Mouse (Mus musculus): ENCODE measurements around the gene Afg1l. TPM values are rescaled to one million over a fixed set of nuclear protein-coding genes. Genes with fewer than 3 reads are reported as not detected.

Gene Afg1l
- polyA plus RNA-seq, 1 experiment from 2014 or later: 8.1 TPM

DNA sequence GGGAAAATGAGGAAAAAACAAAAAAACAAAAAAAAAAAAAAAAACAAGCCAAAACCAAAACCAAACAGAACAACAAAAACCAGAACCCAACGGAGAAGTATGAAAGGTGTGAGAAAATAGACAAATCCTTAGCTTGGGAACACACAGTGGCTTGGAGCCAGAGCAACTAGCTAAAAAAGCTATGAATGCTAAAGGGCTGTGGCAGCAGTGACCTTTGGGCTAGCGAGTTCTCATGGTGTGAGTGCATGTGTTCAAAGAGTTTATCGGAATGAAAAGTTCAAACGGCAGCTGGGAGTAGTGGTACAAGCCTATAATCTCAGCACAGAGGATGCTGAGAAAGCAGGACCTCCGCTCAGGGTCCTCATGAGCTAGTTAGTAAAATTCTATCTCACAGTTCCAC is 214.2 kb downstream of the Afg1l start:
- Histone ChIP-seq H3K27ac (ENCODE audit: low read depth, low read length) (no peak overlapping the region), H3K27me3 (ENCODE audit: control insufficient read depth, insufficient read depth, low read length) (no peaks in the 10 kb centered on the region), H3K9me3 (ENCODE audit: control insufficient read depth, low read length) (no peaks in the 10 kb centered on the region), H3K4me3 (ENCODE audit: low read length) (no peak overlapping the region), H3K4me1 (ENCODE audit: control insufficient read depth, insufficient read depth, low read length) (peaks cover 2% of the 10 kb centered on the region; the same call in 1 of the 2 replicates), H3K9ac (ENCODE audit: low read depth, low read length) (no peak overlapping the region), H3K36me3 (ENCODE audit: control insufficient read depth, insufficient read depth, low read length) (peaks cover 23% of the 10 kb centered on the region), H3K4me2 (replicated peaks; ENCODE audit: low read depth, low read length) (no peak overlapping the region)
- no peak for ATAC-seq (ENCODE audit: low FRiP score, low TSS enrichment)
- 76% methylated on average over 5 of the region's 5 CpGs for WGBS

DNA sequence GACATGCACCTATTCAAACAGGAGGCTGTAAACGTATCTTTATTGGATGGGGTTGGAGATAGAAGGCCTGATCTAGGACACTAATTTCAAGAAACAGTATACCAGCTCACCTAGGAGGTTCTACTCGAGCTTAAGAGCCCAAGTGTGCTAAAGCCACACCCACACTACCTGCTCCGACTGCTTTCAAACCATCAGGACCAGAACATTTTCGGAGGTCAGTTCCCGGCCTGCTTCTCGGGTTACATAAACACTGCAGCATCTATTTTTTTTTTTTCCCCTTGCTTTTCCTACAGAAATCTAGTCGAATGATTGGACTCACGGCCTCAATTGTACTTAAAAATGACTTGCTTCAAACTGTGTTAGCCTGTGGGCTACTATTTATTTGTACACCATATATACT is 214.7 kb downstream of the Afg1l start:
- H3K4me3 ChIP-seq (ENCODE audit: low read length): no peak overlapping the region
- no peaks in the 10 kb centered on the region for H3K27me3 ChIP-seq (ENCODE audit: control insufficient read depth, insufficient read depth, low read length)
- H3K4me1 ChIP-seq (ENCODE audit: control insufficient read depth, insufficient read depth, low read length): 0 out of 2 replicates have a peak, but pooled peaks cover 2% of the 10 kb centered on the region
- no peak overlapping the region for H3K9ac ChIP-seq (ENCODE audit: low read depth, low read length)
- 49% methylated on average over 8 of the region's 8 CpGs for WGBS
- no peak overlapping the region for H3K27ac ChIP-seq (ENCODE audit: low read depth, low read length)
- no peak for ATAC-seq (ENCODE audit: low FRiP score, low TSS enrichment)
- H3K4me2 ChIP-seq (replicated peaks; ENCODE audit: low read depth, low read length): no peak overlapping the region
- peaks cover 23% of the 10 kb centered on the region for H3K36me3 ChIP-seq (ENCODE audit: control insufficient read depth, insufficient read depth, low read length)
- H3K9me3 ChIP-seq (ENCODE audit: control insufficient read depth, low read length): no peaks in the 10 kb centered on the region

Other genes with a start within 250 kb of the Afg1l start
- gene Foxo3, start 201.8 kb downstream of the Afg1l start, polyA plus RNA-seq (2014; fragmentation: Nextera tagmentation; extraction: Ambion mirVana): 8.2 and 10.2 TPM in 2 replicates
- gene Snx3, start 23.5 kb upstream of the Afg1l start, polyA plus RNA-seq (2014; fragmentation: Nextera tagmentation; extraction: Ambion mirVana): 278 and 302 TPM in 2 replicates
- not detected in 2 replicates for gene Nr2e1, start 105.1 kb upstream of the Afg1l start, polyA plus RNA-seq (2014; fragmentation: Nextera tagmentation; extraction: Ambion mirVana)
- gene Ostm1, start 105.3 kb upstream of the Afg1l start, polyA plus RNA-seq (2014; fragmentation: Nextera tagmentation; extraction: Ambion mirVana): 8.5 and 12.9 TPM in 2 replicates

Measured in kidney, embryonic 14.5 days (tissue).